Mouse (Mus musculus) layer of hippocampus, adult 9-11 months (tissue): ENCODE measurements around the gene Cdkal1.

ENCODE experiments used
- DNase-seq: peaks from one replicate; pipeline ENCODE4 v3.0.0; 2022

Cdkal1 gene

GRCm38 (mm10) chr13:29312026-29312425 lies 543.4 kb downstream of the Cdkal1 start:
- DNase-seq: no peak

DNA sequence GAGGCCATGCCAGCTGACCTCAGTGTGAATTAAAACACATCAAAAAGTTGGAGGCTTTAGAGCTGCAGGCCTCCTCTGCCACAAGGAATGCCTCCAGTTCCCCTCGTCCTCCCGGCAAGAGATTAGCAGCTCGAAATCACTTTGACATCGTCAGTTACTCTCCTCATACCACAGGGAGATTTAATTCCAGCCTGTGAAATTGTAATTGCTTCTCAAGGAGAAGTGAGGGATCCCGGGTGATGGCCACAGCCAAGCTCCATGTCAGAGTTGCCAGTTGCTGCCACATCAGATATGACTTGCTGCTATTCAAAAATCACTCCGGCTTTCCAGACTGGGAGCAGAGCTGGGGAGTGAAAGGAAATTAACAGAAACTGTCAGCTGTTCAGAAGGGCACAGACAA lies 548.1 kb downstream of the Cdkal1 start:
- DNase-seq: peak; percentile 21

GRCm38 (mm10) chr13:29292608-29293240 lies 562.8 kb downstream of the Cdkal1 start:
- no peak for DNase-seq

- DNase-seq: no peak
These were observed 564.9 kb downstream of the Cdkal1 start for GRCm38 (mm10) chr13:29290569-29290968.

- no peak for DNase-seq
These were observed 570.4 kb downstream of the Cdkal1 start for GRCm38 (mm10) chr13:29285058-29285457.

DNA sequence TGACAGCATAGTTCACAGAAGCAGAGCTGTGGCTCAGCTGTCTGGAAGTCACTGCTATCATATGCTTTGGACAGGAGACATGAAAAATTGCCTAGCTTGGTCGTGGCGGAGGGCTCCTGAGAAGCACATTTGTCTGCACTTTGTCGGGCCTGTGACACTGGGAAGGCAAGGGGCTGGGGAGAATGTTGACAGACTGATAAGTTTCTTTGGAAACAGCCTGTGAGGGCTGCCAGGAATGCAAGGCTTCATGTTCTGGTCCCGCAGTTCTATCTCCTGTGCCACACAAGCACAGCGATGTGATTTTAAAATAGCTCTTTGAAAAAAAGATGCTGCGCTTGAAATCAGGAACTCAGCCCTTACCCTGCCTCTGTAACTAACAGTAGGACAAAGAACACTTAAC lies 573.9 kb downstream of the Cdkal1 start:
- DNase-seq: no peak

GRCm38 (mm10) chr13:29278156-29278555 lies 577.3 kb downstream of the Cdkal1 start:
- no peak for DNase-seq

- DNase-seq: peak; percentile 71
These were observed 581.2 kb downstream of the Cdkal1 start for GRCm38 (mm10) chr13:29274296-29274695.

GRCm38 (mm10) chr13:29273693-29274221 lies 581.7 kb downstream of the Cdkal1 start:
- peak; percentile 42 for DNase-seq

DNA sequence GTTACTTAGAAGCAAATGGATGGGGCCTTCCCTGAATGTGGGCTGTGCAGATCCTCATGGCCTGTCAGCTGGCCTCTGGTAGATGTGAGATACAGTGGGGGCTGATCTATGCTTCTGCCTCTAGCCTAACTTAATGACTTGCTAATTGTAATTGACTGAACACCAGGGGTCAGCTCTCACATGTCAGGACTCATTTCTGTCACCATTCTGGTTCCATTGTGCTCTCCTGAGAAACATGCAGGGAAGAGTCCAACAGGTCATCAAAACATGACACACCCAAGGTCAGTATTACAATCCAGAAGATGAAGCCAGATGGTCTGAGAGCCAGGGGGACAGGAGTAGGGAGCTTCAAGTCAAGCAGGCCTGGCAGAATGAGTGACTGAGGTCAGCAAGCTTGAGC lies 584.0 kb downstream of the Cdkal1 start:
- DNase-seq: no peak

GRCm38 (mm10) chr13:29264015-29264711 lies 591.3 kb downstream of the Cdkal1 start:
- DNase-seq: no peak

DNA sequence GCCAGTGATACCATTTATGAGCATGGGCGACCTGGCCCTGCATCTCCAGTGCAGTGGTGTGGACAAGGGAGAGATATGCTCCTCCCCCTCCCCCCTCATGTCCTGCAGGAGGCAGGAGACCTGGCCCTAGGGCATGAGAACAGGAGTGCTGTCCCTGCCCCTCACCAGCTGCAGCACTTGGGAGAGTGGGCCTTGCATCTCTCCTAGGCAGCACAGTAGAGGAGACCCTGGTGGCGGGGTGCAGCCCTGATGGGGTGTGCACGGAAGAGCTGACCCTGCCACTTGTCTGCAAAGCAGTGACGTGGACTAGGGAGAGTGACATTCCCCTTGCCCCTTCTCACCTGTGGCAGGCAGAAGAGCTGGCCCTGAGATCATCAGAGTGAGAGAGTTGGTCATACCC lies 593.3 kb downstream of the Cdkal1 start:
- DNase-seq: no peak

DNA sequence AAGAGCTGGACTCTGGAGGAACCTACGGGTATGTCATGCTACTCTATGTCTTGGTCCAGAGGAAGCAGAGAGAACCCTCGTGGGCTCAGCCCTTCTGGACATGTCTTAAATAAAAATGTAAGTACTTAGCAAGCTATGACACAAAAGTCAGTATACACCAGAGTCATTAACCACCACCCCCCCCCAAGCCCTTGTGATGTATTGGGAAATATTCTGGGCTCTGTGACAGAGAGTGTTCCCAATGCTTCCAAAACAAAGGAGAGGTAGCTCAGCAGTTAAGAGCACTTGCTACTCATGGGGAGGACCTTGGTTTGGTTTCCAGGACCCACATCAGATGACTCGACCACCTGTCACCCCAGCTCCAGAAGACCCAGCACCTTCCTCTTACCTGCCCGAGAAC lies 606.9 kb downstream of the Cdkal1 start:
- no peak for DNase-seq

DNA sequence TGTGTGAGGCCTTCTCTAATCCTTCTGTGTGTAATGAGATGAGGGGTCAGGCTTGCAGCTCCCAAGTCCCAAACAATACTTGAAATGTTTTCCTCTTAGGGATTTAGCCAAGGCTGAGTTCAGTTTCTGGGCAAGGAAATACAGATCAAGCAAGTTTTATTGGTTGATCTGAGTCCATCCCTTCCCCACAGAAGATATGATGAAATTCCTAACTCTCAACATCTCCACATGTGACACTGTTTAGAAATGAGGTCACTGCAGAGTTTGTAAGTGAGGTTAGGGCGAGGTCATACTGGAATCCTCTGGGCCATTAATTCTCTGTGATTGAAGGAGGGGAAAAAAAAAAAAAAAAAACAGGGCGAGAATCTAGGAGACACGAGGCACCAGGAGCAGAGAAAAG lies 607.7 kb downstream of the Cdkal1 start:
- no peak for DNase-seq

GRCm38 (mm10) chr13:29235065-29235464 lies 620.4 kb downstream of the Cdkal1 start:
- no peak for DNase-seq

DNA sequence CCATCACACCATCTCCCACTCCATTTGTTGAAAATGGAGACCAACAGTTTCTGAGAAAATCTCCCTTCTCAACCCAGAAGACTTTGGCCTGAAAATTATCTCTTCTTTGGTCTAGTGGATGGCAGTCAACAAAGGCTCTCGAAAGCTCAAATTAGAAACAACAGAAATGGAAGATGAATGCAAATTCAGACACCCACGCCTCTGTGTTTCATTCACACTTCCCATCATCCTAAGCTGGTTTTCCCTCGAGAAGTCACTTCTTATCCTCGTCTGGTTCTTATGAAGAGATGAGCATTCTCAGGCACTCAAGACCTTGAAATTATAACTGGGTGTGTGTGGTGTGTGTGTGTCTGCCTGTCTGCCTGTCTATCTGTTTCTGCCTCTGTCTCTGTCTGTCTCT lies 621.0 kb downstream of the Cdkal1 start:
- no peak for DNase-seq

DNA sequence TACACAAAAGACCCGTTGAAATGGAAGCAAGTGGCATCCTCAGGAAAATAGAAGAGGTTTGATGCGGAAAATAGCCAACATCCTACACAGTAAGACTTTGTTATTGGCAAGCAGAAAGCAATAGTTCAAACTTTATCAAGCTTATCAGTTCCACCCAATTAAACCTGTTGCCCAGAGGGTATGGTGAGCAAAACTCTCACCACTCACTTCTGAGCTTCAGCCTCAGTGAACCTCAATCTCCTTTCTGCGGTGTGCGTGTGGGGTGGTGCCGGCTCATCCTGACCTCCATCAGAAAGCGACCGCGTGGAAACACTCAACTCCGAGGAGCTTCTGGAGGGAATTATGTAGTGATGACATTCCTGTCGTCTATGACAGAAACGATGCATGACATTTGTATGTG lies 621.5 kb downstream of the Cdkal1 start:
- DNase-seq: no peak

DNA sequence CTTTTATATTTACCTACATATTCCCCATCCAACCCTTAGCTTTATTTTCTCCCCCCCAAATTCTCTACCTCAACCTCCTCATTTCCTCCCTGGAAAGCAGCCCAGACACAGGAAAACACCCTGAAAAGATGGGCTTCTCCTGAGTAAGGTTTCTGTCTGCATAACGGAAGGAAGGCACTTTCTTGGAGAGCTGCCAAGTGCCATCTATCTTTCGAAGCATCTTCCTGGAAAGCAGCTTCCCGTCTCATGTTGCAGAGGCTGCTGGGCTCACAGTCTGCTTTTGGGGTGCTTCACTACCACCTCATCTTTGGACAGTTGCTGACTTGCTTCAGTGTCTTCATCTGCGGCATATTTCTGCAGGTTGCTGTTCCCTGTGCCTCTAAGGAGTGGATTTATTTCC lies 622.8 kb downstream of the Cdkal1 start:
- no peak for DNase-seq

GRCm38 (mm10) chr13:29224815-29225214 lies 630.7 kb downstream of the Cdkal1 start:
- no peak for DNase-seq

GRCm38 (mm10) chr13:29222261-29222838 lies 633.1 kb downstream of the Cdkal1 start:
- no peak for DNase-seq

- no peak for DNase-seq
These were observed 633.8 kb downstream of the Cdkal1 start for GRCm38 (mm10) chr13:29221646-29222045.

DNA sequence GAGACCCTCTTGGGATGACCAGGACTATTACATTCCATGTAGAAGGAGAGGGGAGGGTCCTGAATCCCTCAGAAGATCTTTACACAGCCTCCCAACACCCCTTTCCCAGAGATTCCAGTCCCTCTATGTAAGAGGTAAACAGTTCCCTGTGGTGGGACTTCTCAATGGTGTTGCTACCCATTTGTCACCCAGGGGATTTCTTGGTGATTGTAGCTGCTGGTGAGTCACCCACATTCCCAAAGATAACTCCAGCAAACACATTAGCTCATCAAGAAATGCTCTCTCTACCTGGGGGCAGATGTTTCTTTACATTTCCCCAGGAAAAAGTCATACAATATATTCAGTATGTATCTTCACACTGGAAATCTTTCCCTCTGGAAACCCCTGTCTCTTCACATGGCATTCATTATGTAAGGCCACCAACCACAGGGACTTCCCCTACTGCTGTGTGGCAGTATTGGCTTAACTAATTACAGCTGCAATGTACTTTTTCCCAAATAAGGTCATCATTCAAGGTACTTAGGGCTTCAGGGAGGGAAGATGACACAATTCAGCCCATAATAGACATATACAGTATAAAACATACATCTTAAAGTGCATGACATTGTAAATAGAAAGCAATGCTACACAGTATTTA lies 636.8 kb downstream of the Cdkal1 start:
- DNase-seq: no peak

GRCm38 (mm10) chr13:29210159-29211021 lies 645.1 kb downstream of the Cdkal1 start:
- DNase-seq: no peak
